Mouse (Mus musculus) bone marrow, adult 2 months (tissue): Measurements from ENCODE around the gene Fuom. TPM values are rescaled to one million over a fixed set of nuclear protein-coding genes. Genes with fewer than 3 reads are reported as not detected.

Experiments
- H3K27ac ChIP-seq: fragments of 200-500 bp; 2 replicates; pipeline ENCODE4 v1.5.1; 2012; ENCODE audit warnings: low read depth, mild to moderate bottlenecking, control low read depth, inconsistent platforms, low read length; ENCODE audit not compliant: control insufficient read depth, poor library complexity, insufficient read depth
- H3K4me1 ChIP-seq: fragments of 200-500 bp; 2 replicates; pipeline ENCODE4 v1.6.1; 2011; ENCODE audit warnings: low read length; ENCODE audit not compliant: control insufficient read depth, insufficient read depth
- H3K4me3 ChIP-seq: fragments of 200-500 bp; replicated peaks from 2 replicates; pipeline ENCODE3; 2011; ENCODE audit warnings: mild to moderate bottlenecking, low read depth, low read length, control low read depth; ENCODE audit not compliant: control insufficient read depth
- CTCF ChIP-seq: fragments of 200-500 bp; IDR thresholded peaks from 2 replicates; pipeline ENCODE4 v1.5.1; 2011; ENCODE audit warnings: low read length, control low read depth; ENCODE audit not compliant: control insufficient read depth, insufficient read depth
- POLR2A ChIP-seq: fragments of 200-500 bp; IDR thresholded peaks from 2 replicates; pipeline ENCODE4 v1.6.1; 2011; ENCODE audit warnings: low read depth, mild to moderate bottlenecking, control low read depth, low read length, borderline replicate concordance; ENCODE audit not compliant: control insufficient read depth
- WGBS: fragments of 180-500 bp; shearing (Covaris S2); methylation state at CpG from one replicate; pipeline ENCODE4 v1.1.7; 2018; 5-methylcytosine and 5-hydroxymethylcytosine counted together
- polyA plus RNA-seq: library from polyadenylated mRNA; stranded (reverse); fragments of >200 nt; gene quantifications from 2 replicates; pipeline ENCODE4 v1.2.4, GENCODE M21; 2011; ENCODE audit warnings: low replicate concordance; ENCODE audit not compliant: missing spikeins, insufficient read depth, insufficient read length

Gene Fuom
- polyA plus RNA-seq, 1 experiment, result 18.7 TPM

DNA sequence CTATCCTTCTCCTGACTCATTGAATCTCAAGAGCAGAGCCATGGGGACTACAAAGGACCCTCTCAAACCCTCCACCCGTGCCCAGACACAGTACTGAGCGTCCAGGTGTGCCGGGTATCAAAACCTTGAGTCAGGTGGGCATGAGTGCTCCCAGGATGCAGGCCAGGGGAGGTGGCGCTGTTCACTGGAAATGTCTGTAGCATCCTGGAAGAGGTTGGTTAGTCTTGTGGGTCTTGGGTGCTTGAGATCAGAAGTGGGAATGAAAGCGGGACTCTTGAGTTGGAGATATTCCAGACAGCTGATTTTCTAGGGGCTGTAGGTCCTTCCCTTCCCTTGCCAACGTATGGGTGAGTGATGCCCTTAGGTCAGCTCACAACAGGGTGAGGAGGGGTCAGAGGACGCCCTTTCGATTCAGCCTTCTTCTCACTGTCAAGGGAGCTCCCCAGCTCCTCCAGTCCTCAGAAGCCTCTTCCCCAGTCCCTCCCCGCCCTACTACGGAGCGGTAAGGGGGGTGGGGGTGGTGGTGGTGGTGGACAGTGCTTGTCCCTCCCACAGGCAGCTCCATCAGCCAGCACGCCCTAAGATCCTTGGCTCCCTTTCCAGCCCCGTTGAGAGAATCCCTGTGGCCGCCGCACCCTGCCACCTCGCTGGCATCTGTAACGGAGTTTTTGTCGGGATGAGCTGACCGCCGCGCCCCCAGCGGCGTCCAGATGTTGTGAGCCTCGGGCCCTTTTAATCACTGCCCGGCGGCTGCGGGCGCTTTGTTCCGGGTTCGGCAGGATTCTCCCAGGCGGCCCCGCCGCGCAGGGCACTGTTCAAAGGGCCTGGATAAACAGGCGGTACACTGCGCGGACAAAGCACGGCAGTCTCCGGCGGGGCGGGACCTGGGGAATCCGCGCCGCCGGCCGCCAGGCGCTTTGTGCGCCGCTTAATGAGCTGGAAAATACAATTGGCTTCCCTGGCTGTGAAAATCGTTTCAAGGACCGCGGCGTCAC lies 44.5 kb downstream of the Fuom start:
- H3K27ac ChIP-seq, result no peak overlapping the region
- no peaks in the 10 kb centered on the region for H3K4me1 ChIP-seq
- no peak for TF ChIP-seq POLR2A
- no peak for TF ChIP-seq CTCF
- 6% methylated on average over 53 of the region's 53 CpGs for WGBS
- H3K4me3 ChIP-seq, result no peak overlapping the region

DNA sequence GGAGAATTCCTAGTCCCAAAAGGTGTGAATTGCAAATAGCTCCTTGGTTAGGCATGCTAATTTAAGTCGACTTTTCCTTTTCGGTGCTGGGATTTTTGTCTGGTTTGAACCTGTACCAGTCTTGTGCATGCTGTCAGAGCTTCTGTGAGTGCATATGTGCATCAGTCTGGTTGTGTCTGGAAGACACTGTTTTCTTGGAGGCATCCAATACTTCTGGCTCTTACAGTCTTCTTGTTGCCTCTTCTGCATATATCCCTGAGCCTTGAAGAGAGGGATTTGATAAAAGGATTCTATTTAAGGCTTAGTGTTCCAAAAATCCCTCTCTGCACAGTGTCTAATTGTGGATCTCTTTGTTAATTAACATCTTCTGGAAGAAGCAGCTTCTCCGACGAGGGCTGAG lies 48.1 kb downstream of the Fuom start:
- no peak for TF ChIP-seq CTCF
- TF ChIP-seq POLR2A, result no peak

DNA sequence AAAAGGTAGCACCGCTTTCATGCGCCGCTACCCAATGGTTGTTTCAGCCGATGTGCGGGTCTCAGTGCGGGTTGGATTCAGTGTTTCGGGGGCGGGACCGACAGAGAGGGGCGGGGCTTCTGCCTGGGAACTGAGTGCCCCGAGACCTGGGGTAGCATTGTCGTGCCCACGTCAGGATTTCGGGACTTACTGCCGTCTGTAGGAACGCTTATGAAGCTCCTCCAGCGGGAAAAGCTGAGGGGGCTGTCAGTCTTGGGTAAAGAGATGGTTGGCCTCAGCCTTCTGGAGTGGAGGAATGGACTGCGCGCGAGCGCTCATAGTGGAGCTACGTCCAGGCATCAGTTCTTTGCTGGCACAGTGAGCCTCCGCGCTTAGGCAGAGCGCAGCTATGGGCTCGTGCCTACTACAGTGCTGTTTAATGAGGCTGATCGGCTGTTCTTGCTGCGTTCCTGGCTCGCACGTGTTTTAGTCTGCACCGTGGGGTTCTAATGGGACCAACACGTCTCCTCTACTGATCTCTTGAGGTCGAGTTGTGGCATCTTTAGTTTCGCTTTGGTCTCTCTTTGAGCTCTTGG lies 53.0 kb downstream of the Fuom start:
- no peak overlapping the region for H3K27ac ChIP-seq
- TF ChIP-seq POLR2A (no peak), CTCF (no peak)
- 1% methylated on average over 34 of the region's 34 CpGs for WGBS

More for the DNA sequence above, 48.1 kb downstream of the Fuom start:
- no peak overlapping the region for H3K4me3 ChIP-seq
- no peaks in the 10 kb centered on the region for H3K4me1 ChIP-seq
- H3K27ac ChIP-seq, result no peak overlapping the region
- 74% methylated on average over 4 of the region's 4 CpGs for WGBS

DNA sequence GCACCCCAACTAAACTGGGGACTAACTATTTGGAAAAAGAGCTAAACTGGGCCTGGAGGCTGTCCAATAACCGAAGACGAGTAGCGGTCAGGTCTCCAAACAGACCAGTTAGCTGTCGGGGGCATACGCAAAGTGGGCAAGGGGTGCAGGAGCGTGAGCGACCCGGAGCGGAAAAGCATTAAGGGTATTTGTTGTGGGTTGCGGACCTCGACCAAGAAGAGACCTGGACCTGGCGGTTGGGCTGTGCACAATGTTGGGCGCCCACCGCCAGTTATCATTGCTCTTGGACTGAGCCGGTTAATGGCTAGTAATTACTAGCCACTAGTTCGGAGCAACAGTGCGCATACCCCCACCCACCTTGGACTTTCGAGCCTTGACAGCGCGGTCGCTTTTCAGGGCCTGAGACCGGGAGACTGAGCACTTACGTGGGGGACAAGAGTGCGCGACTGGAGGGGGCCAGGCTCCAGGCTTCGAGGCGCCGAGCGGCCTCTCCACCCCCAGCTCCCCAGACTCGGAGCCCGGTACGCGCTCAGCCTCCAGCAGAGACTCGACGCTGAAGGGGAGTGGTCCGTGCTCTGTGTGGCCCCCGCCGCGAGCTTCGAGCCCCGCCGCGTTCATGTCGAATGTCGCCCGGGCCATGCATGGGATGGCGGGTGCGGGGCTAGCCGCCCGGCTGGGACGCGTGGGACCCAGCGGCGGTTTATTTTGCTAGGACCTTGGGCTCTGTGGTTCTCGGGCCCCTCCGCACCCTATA lies 53.7 kb downstream of the Fuom start, which contains the start of gene Msx3:
Gene Msx3, minus strand, starts transcription at position 729 of the 754 bp plus-strand sequence.
- Histone ChIP-seq H3K27ac (no peak within 1 kb of the TSS), H3K4me1 (no peaks in the 10 kb centered on the region), H3K4me3 (peak within 1 kb of the TSS; percentile 12)
- TF ChIP-seq CTCF (no peak), POLR2A (no peak)
- 4% methylated on average over 56 of the region's 56 CpGs for WGBS

More for the DNA sequence above, 53.0 kb downstream of the Fuom start:
- Histone ChIP-seq H3K4me1 (no peaks in the 10 kb centered on the region), H3K4me3 (peak overlapping the region; percentile 12)

DNA sequence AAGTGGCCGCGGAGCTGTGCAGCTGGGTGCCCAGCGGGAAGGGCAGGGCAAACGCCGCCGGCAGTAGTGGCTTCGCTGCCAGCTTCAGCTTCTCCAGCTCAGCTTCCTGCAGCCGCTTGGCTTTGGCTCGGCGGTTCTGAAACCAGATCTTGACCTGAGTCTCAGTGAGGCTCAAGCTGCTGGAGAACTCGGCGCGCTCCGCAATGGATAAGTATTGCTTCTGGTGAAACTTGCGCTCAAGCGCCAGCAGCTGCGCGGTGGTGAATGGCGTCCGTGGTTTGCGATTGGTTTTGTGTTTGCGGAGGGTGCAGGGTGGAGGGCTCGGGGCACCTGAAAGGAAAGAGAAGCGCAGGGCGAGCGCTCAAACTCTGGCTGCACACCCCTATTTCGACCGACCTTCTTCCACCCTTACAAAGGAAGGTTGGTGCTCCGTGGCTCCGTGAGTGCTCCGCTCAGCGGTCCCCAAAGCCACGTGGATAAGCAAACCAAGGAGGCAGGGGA lies 54.4 kb downstream of the Fuom start:
- no peaks in the 10 kb centered on the region for H3K4me1 ChIP-seq
- TF ChIP-seq POLR2A (no peak), CTCF (no peak)
- no peak overlapping the region for H3K4me3 ChIP-seq
- WGBS, result 2% methylated on average over 33 of the region's 33 CpGs
- no peak overlapping the region for H3K27ac ChIP-seq

Other genes with a start within 250 kb of the Fuom start
- not detected in 2 replicates for gene Kndc1, start 207.7 kb downstream of the Fuom start, polyA plus RNA-seq
- 13.7 TPM in 1 of 2 replicates, not detected in the other for gene Utf1, start 158.7 kb downstream of the Fuom start, polyA plus RNA-seq
- not detected in 2 replicates for gene 6430531B16Rik, start 123.7 kb downstream of the Fuom start, polyA plus RNA-seq
- gene Adam8, start 109.9 kb downstream of the Fuom start, polyA plus RNA-seq, result 17.9 and 55.1 TPM in 2 replicates
- 10.4 and 27.2 TPM in 2 replicates for gene Zfp511, start 66.0 kb downstream of the Fuom start, polyA plus RNA-seq
- 16.7 and 17.5 TPM in 2 replicates for gene Tubgcp2, start 65.8 kb downstream of the Fuom start, polyA plus RNA-seq
- not detected in 2 replicates for gene Msx3, start 53.4 kb downstream of the Fuom start, polyA plus RNA-seq
- not detected in 2 replicates for gene Caly, start 19.9 kb downstream of the Fuom start, polyA plus RNA-seq
- gene Prap1, start 9.0 kb downstream of the Fuom start, polyA plus RNA-seq, result not detected in 2 replicates
- gene Paox, start 13.4 kb upstream of the Fuom start, polyA plus RNA-seq, result 9.4 and 11.6 TPM in 2 replicates
- gene Echs1, start 14.0 kb upstream of the Fuom start, polyA plus RNA-seq, result 15.5 and 25.8 TPM in 2 replicates
- 16.8 and 20.2 TPM in 2 replicates for gene Mtg1, start 35.1 kb upstream of the Fuom start, polyA plus RNA-seq
- not detected in 2 replicates for gene Sprn, start 52.4 kb upstream of the Fuom start, polyA plus RNA-seq
- not detected in 2 replicates for gene Olfr522, start 62.3 kb upstream of the Fuom start, polyA plus RNA-seq
- not detected in 2 replicates for gene Olfr523, start 70.8 kb upstream of the Fuom start, polyA plus RNA-seq
- gene Olfr524, start 103.5 kb upstream of the Fuom start, polyA plus RNA-seq, result not detected in 2 replicates
- gene Cd163l1, start 115.8 kb upstream of the Fuom start, polyA plus RNA-seq, result 0.31 and 0.82 TPM in 2 replicates
- 0.47 and 1.2 TPM in 2 replicates for gene 5830411N06Rik, start 144.8 kb upstream of the Fuom start, polyA plus RNA-seq
- gene Olfr525, start 218.4 kb upstream of the Fuom start, polyA plus RNA-seq, result not detected in 2 replicates
- gene Olfr527, start 231.6 kb upstream of the Fuom start, polyA plus RNA-seq, result not detected in 2 replicates